Mouse (Mus musculus) megakaryocyte-erythroid progenitor cell, adult 5-6 weeks (primary cell): ENCODE measurements at regions not wholly inside any gene's neighbourhood (a gene's known extent, or its start where the extent isn't known, plus 50 kb on each side); places are given as distances from the start of the nearest gene placed in this dataset.

ENCODE experiments used
- ATAC-seq: replicated peaks from 2 replicates; pipeline ENCODE4 v1.8.0; 2016; ENCODE audit warnings: mild to moderate bottlenecking, inconsistent platforms; ENCODE audit not compliant: severe bottlenecking, poor library complexity, low FRiP score, low TSS enrichment

DNA sequence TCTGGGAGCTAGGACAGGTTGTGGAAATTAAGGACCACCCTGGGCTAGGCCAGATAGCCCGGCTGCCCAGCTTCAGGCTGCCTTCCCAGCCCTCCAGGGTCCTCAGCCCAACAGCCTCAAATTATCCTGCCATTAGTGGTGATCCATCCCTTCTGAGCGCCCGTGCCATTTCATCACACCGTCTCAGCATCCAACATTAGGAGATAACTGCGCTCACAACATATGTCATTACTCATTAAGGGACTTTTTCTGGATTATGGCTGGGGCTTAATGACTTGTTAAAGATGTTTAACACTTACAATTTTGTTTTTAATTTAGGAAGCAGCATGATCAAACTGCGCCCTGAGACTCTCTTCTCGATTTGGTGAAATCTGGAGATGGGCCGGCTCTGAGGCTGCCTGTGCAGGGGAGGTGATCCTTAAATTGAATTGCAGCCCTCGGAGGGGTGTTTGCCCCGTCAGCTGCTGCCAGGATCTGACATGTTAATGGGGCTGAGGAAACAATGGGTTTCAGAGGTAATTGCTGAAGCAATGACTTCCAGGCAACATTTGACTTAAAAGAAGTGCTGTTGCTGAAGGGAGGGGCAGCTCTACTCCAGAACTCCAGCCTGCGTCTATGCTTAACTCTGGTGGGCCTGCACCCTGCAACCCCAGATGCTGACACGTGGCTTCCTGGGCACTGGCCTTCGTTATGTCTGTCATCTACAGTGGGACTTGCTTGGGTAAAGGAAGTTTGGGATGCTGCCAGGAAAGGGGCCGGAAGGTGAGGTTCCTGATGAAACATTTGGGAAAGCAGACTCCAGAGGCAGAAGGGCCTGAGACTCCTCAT is 154.9 kb downstream of the 3100002H09Rik start:
- no peak for ATAC-seq

DNA sequence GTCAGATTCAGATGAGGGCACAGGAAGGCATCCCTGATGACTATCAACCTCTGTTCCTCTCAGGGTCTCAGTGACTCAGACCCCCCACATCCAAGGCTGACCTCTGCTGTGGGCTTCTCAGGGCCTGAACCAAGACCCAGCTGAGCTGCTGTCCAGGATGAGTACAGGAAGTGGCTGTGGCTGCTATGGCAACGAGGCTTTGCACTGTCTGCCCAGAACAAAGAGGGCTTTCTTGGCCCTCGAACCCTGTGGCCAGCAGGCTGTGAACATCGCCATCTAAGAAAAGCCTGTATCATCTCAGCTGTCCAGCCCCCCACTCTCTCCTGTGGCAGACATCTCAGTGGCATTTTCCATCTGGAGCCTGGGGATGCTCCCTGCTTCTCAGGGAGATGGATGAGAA is 159.5 kb downstream of the 3100002H09Rik start:
- no peak for ATAC-seq

DNA sequence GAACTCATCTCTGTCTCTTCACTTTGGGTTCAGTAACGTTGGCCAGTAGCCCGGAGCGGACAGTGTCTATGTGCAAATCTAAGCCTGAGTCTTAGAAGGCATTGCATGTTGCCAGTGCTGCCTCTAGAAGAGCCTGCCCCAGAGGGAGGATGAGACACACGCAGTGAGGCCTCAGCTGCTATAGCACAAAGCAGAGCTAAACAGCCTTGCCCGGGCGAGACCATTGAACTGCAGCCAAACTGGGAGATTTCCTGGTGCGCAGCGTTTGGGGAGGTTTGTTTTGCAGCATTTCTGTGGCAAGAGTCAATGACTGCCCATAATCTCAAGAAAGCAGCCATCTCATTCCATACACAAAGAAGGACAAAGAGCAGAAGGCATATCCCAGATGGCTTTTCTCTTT is 164.0 kb downstream of the 3100002H09Rik start:
- no peak for ATAC-seq

DNA sequence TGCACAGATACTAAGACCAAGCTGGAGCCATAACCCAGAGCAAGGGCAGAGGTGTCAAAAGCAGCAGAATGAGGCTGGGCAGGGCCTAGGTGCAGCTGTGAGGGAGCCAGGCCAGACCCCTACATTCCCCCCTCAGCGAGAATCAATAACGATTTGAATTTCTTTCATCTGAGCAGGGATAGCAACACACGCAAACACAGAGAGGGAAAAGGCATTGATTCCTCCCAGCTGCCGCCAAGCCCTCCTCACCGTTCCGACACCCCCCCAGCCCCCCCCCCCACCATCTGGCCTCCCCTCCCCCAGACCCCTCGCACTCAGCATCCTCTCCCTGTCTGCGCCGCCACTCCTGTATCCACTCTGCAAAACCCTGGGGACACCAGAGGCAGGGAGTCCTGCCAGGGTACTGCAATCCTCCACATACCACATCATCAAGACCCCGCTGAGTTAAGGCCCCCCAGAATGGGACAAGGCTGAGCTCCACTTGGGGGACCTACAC is 166.9 kb downstream of the 3100002H09Rik start:
- ATAC-seq, result no peak

DNA sequence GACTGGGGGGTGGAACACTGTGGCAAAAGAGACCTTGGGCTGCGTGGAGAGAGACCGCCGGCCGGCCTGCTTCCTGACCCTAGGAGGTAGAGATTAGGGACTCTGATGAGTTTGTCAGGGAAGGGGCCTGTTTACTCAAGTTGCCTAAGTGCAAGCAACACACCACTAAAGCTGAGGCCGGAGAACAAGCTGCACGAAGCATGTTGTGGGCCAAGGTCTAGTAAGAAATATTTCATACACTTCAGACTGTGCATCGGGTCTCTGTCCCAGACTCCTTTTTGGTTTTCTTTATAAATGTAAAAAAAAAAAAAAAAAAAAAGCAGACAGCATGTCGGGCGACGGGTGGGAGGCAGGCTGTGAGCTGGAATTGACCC is 167.5 kb downstream of the 3100002H09Rik start:
- no peak for ATAC-seq

DNA sequence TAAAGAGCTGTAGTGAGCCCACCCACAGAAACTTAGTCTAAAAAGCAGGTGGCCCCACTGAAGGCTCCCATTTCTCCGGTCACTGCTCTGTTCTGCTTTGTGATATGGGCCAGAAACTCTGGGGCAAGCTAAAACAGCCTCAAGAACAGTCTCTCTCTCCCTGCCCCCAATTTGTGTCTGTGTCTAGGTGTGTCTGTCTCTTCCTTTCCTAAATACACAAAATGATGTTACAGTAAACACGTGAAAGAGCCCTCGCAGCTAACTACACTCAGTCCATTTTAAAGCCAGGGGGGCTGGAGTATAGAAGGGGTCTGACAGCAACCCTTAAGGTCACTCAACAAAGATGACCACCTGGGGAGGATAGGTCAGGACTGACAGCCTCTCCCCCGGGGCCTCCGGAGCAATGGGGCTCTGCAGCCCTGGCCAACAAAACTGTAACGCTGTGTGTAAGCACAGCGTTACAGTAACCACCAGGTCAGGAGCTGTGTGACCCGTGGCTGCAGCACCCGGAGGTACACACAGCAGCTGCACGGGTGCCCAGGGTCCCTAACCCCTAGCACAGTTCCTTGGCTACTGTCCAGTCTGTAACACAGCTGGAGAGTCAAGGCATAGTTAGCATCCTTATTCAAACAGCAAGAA is 168.0 kb downstream of the 3100002H09Rik start:
- ATAC-seq, result no peak

DNA sequence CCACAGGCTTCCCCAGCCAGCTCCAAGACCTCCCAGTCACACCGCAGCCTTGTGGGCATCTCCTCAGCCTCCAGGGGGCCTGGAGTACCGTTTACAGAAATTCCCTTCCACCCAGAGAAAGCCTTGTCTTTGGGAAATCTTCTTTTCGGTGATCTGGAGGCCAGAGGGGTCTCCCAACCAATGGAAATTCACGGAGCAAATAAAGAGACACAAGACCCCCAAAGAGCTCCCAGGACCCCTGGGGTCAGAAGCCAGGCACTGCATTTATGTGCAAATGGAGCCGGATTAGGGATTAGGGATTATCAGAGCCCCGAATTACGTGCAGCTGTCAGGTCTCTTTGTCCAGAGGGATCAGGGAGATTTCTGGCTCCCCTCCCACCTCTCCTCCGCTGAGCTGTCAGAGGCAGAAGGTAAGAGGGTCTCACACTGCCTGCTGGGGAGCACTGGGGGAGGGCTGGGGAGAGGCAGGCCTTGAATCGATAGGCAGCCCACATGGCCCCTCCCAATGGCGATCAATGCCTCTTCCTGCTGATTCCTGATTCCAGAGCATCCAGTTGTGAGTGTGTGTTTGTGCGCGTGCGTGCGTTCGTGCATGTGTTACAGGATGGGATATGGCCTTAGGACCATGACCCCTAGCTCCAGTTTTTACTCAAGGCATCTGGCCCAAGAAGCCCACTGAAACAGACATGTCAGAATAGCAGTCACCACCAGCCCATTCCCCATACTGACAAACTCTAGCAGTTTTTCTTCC is 168.7 kb downstream of the 3100002H09Rik start:
- no peak for ATAC-seq

DNA sequence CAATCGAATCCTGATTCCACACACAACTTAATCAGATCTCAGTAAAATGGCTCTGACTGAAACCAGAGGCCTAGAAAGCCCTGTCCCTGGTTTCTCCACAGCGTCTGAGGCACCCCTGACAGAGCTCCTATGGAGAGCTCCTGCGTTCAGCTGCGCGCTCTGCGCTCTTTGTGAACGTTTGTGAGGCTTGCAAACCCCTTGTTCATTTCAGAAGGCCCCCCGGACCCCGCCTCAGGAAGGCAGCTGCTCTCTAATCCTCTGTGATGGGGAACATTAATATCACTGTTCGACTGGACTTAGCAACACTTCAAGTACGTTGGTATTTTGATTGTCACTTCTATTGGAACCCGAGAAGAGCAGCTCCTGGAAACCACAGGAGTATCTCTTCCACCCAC is 175.6 kb downstream of the 3100002H09Rik start:
- no peak for ATAC-seq

DNA sequence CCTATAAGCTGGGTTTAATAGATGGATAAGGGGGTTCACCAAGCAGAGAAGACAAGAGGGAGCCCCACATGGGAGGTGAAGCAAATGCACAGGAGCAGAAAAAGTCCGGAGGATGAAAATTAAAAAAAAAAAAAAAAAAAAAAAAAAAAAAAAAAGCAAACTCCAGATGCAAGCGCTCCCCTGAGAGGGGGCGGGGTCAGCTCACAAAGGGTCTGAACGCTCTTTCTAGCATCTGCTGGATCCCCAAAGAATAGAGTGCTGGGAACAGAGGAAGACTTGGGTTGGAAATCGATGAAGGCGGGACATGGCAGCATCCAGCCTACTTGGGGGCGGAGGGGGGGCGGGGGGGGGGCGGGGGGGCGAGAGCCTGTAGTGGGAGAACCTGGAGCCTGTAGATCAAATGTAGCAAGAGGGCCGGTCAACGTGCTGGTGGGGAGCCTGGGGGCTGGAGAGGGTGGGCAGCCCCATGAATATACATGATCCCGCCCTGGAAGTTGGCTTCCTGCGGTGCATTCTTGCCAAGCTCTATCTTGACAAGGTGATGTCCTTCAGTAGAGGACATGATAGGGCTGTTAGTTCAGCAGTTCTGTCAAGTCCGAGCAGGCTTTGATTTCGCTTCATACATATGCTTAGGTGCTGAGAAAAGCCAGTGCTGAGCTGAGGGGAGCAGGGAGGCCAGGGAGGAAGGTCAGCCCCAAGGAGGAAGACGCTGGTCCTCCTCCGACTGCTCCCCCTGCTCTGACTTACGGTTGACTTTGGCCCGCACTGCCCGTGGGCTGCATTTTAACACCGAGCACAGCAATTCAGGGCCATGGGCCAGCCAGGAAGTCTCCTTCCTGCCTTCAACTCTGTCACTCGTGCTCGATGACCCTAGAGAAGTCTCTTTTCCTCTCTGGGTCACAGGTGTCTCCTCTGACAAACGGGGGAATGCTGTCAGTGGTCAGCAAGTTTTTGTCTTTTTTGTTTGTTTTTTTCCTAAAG is 176.3 kb downstream of the 3100002H09Rik start:
- no peak for ATAC-seq

DNA sequence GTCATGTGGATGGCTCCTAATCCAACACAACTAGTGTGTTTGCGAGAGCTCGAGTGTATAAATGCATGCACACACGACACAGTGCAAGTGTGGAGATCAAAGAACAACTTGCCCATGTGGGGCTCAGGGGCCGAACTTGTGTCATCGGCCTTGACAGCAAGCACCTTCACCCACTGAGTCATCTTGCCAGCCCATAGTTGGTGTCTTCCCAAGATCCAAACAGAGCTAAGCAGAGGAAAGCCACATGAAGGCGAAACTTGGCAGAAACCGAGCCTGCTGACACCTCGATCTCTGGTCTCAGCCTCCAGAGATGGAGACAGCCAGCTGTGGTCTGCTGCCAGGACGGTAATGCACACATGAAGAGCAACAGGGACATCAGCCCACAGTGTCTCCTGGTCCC is 177.1 kb downstream of the 3100002H09Rik start:
- no peak for ATAC-seq

DNA sequence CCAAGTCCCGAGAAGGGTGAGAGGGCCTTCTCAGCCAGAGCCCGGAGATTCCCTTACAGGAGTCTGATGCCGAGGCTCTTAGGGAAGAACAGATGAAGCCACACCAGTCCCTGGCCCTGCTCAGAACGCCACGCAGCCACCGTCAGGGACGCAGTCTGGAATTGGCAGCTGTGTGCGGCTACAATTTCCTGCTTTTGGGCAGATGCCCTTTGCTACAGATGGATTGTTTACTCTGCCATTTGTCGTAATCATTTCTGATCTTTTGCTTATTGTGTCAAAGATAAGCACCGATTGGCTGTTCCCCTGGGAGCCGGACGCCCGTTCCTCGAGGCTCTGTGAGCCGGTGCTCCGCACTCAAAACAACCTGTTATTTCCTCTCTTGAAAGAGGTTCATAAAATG is 179.4 kb downstream of the 3100002H09Rik start:
- ATAC-seq, result no peak

DNA sequence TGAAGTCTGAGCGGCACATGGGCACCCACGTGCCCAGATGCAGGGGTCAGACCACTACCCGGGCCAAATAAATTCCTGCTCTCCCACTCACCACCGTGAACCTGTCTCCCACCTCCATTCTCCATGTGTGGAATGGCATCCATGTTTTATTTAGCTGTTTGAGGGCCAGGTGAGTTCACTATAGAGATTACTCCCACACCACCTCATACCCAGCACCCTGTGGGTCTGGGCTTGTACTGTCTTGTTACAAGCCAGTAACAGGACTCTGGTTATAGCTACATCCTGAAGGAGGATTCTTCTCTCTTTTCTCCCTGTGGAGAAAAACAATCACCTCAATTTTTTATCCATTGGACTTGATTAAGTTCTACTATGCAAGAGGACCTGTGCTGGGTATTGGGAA is 181.8 kb downstream of the 3100002H09Rik start:
- ATAC-seq, result no peak

DNA sequence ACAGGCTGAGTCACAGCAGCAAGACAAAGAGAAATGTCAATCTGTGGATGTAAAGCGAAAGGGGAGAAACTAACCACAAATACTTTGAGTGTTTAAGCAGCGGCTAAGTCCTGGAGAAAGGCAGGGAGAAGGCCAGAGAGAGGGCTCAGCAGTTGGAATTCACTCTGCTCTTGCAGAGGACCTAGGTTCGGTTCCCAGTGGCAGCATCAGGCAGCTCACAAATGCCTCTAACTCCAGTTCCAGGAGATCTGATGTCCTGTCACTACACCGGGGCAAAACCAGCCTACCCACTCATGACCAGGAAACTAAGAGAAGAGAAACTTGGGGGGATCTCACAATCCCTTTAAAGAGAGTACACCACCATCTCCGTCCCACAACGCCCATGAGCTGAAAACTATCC is 188.2 kb downstream of the 3100002H09Rik start:
- ATAC-seq, result no peak

DNA sequence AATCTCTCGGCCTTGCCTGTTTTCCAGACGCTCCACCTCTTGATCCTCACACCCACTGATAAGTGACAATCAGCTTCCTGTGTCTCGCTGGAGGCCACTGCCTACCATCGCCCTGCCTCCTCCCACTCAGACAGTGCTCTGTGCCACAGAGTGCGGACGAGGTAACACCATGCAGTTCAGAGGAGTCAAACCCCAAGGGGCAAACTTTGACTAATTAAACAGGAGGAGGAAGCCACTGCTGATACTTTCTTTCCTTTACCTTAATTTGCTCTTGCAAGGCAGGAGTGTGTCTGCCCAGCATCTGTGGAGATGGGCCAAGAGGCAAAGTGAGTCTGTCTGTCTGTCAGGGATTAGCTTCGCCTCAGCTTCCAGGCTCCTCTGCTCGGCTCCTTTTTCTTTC is 192.2 kb downstream of the 3100002H09Rik start:
- ATAC-seq, result no peak

DNA sequence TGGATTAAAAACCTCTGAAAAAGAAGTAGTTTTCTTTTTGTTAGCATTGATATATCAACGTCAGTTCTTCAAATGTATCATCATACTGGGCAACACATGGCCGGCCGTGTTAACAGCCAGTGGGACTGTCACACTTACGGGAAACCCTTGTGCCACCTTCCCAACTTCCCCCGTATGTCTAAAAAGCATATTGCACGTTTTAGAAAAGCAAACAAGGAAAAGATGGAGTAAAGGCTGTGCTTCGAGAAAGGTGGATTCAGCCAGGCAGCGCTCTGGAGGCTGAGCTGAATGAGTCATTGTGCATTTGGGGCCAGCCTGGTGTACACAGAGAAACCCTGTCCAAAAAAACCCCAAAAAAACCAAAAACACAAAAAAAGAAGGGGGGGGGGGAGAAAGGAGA is 193.4 kb downstream of the 3100002H09Rik start:
- ATAC-seq, result no peak

DNA sequence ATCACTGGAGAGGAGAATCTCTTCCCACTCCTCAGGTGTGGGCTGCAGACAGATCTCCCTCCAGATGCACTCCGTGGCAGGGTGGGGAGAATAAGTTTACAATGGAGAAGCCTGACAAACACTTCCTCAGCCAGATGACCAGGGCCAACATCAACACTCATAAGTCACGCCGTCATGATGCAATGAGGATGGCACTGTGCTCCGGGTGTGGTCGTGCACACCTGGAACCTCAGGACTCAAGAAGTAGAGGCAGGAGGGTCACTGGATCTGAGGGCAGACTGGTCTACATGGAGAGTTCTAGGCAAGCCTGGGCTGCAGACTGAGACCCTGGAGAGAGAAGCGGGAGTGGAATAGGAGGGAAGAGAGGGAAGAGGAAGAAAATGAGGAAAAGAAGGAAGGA is 194.3 kb downstream of the 3100002H09Rik start:
- no peak for ATAC-seq

DNA sequence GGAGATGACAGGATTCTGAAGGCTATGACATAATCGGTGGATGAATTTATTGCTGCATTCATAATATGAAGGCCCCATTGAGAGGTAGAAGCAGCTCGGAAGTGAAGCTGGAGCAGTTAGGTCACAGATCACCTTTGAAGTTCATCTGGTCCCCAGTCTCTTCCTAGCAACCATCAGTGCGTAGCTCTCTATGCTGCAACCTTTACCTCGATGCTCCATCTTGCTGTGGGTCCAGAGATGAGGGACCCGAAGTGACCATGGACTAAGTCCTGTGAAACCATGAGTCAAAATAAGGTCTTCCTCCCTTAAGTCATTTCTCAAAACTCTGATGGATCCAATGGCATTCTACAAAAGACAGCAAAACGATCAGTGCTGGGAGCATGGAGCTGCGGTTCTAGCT is 196.2 kb downstream of the 3100002H09Rik start:
- no peak for ATAC-seq

DNA sequence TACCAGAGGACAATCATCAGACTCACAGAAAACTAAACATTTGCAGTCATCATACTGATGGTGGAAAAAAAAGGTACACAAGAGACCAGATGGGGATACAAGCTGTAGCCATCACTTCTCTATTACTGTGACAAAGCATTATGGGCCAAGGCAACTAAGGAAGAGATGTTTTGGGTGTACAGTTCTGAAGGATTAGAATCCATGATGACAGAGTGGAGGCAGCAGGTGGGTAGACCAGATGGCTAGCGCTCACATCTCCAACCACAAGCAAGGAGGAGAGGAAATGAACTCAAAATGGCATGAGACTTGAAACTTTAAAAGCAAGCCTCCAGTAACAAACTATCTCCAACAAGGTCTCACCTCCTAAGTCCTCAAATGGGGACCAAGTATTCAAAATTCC is 201.3 kb downstream of the 3100002H09Rik start:
- no peak for ATAC-seq

DNA sequence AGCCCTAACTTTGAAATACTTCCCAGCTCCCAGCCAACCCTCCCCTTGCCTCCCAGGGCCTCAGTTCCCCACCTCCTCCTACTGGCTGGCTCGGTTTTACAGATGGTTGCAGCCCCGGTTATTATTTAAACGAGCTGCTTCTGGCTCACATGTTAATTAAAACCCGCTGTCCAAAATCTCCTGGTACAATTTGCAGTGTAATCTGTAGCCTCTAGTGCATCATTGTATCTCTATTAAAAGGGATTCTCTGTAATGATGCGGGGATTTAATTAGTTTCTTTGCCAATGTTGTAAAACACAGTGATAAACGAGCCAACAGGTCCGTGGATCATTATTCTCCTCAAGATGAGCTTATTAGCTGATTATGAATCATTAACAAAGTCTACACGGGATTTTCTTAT is 208.5 kb downstream of the 3100002H09Rik start:
- ATAC-seq, result no peak
